Mouse (Mus musculus) neural tube, embryonic 14.5 days (tissue): Measurements from ENCODE around the gene Sgcd. TPM values are rescaled to one million over a fixed set of nuclear protein-coding genes. Genes with fewer than 3 reads are reported as not detected.
"Not testable (repeated sequence)": the region's sequence is repeated elsewhere in the genome, so short reads cannot be mapped to it uniquely, and the experiment has no call there.

ENCODE experiments used
- ATAC-seq: fragments of 200-750 bp; cut with Nextera tagmentation; 2 replicates; pipeline ENCODE4 v1.8.0; 2017; ENCODE audit warnings: low read depth, mild to moderate bottlenecking, moderate TSS enrichment, moderate library complexity
- H3K27ac ChIP-seq: fragments of 300-500 bp; sonication (generic); 2 replicates; pipeline ENCODE4 v1.5.1; 2014; ENCODE audit warnings: low read depth, mild to moderate bottlenecking, control low read depth, low read length, moderate library complexity, mixed read lengths
- H3K27me3 ChIP-seq: fragments of 300-500 bp; sonication (generic); 2 replicates; pipeline ENCODE4 v1.6.1; 2014; ENCODE audit warnings: low read length; ENCODE audit not compliant: control insufficient read depth, insufficient read depth
- H3K36me3 ChIP-seq: fragments of 300-500 bp; sonication (generic); 2 replicates; pipeline ENCODE4 v1.6.1; 2014; ENCODE audit warnings: low read length, mixed read lengths; ENCODE audit not compliant: control insufficient read depth, insufficient read depth
- H3K4me1 ChIP-seq: fragments of 300-500 bp; sonication (generic); 2 replicates; pipeline ENCODE4 v1.6.1; 2014; ENCODE audit warnings: low read length; ENCODE audit not compliant: control insufficient read depth, insufficient read depth
- H3K4me2 ChIP-seq: fragments of 300-500 bp; sonication (generic); 2 replicates; pipeline ENCODE4 v1.6.1; 2014; ENCODE audit warnings: mild to moderate bottlenecking, low read depth, low read length, control low read depth
- H3K4me3 ChIP-seq: fragments of 300-500 bp; sonication (generic); 2 replicates; pipeline ENCODE4 v1.5.1; 2014; ENCODE audit warnings: low read depth, low read length, control low read depth, mixed read lengths
- H3K9ac ChIP-seq: fragments of 300-500 bp; sonication (generic); replicated peaks from 2 replicates; pipeline ENCODE4 v1.6.1; 2014; ENCODE audit warnings: low read depth, mild to moderate bottlenecking, control low read depth, low read length, mixed read lengths
- H3K9me3 ChIP-seq: fragments of 300-500 bp; sonication (generic); 2 replicates; pipeline ENCODE4 v1.6.1; 2016; ENCODE audit warnings: low read length; ENCODE audit not compliant: control insufficient read depth
- WGBS: fragments of 180-500 bp; shearing (Covaris S2); extraction: QIAGEN DNeasy Blood & Tissue Kit; methylation state at CpG from one replicate; pipeline ENCODE4 v1.1.7; 2014; 5-methylcytosine and 5-hydroxymethylcytosine counted together
- polyA plus RNA-seq: library from polyadenylated mRNA; unstranded; fragments of >200 nt; fragmentation: Nextera tagmentation; extraction: Ambion mirVana; gene quantifications from 2 replicates; pipeline ENCODE4 v1.2.1, GENCODE M21; 2014

Sgcd gene
- polyA plus RNA-seq, 1 experiment from 2014 or later, result 9.0 TPM

DNA sequence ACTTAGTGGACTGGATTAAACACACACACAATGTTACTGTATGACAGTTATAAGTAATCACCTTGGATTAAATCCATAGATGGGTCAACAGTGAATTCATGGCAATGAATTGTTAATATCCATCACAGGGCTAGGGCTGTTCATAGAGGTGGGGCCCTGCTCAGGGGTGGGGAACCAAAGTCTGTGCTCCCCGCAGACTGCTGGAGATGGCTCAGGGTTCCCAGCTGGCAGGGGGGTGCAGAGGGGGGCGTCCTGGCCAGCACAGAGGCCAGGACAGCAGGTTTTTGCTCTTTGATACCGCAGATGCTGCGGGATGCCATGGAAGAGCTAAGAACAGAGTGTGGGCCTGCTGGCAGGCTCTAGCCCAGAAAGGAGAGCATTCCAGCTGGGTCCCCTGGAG lies 378.9 kb downstream of the Sgcd start:
- no peaks in the 10 kb centered on the region for H3K36me3 ChIP-seq
- H3K27ac ChIP-seq, result no peak overlapping the region
- H3K4me1 ChIP-seq, result no peaks in the 10 kb centered on the region
- no peaks in the 10 kb centered on the region for H3K9me3 ChIP-seq
- no peak for ATAC-seq
- no peak overlapping the region for H3K9ac ChIP-seq
- no peaks in the 10 kb centered on the region for H3K27me3 ChIP-seq
- H3K4me3 ChIP-seq, result no peak overlapping the region
- 86% methylated on average over 4 of the region's 4 CpGs for WGBS
- H3K4me2 ChIP-seq, result no peak overlapping the region

DNA sequence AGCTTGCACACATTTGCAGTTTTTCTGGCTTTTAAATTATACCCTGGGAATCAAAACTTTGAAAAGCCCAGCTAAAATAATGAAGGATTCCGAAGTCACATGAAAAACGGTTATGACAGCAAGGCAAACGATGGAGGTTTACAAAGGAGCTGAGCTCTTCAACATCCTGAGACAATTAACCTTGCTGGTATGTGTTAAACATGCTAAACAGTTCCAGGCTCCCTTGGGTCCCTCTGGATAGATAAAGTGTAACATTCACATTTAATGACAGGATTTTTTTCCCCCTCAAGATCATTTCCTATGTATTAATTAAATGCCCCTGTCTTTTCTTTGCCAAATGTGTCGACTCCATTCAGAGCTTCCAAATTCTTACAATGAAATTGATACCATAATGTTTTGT lies 414.1 kb downstream of the Sgcd start:
- H3K9me3 ChIP-seq, result no peaks in the 10 kb centered on the region
- H3K4me2 ChIP-seq, result no peak overlapping the region
- H3K4me3 ChIP-seq, result no peak overlapping the region
- H3K27ac ChIP-seq, result no peak overlapping the region
- no peaks in the 10 kb centered on the region for H3K36me3 ChIP-seq
- H3K27me3 ChIP-seq, result no peaks in the 10 kb centered on the region
- no peaks in the 10 kb centered on the region for H3K4me1 ChIP-seq
- ATAC-seq, result no peak
- no peak overlapping the region for H3K9ac ChIP-seq
- WGBS, result 47% methylated on average over 4 of the region's 4 CpGs

DNA sequence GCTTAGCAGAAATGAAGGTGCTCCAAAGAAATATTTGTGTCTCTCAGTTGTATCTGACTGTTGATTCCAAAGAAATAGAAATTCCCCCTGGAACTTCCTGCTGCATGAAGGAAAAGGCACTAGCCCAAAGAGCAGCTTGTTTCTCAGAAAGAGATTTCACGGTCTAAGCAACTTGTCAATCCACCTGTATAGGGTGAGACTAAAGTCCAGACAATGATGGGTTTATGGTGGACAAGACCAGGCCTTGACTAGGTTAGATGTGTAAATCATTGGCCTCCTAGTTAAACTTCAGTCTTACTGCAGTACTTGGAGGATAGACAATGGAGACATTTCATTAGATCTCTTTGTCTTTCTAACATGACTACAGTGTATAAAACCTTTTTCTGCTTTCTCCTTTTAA lies 420.3 kb downstream of the Sgcd start:
- H3K27me3 ChIP-seq, result no peaks in the 10 kb centered on the region
- WGBS, result 90% methylated on average over 1 of the region's 1 CpGs
- no peaks in the 10 kb centered on the region for H3K4me1 ChIP-seq
- H3K4me3 ChIP-seq, result no peak overlapping the region
- no peak overlapping the region for H3K4me2 ChIP-seq
- H3K9ac ChIP-seq, result no peak overlapping the region
- H3K9me3 ChIP-seq, result no peaks in the 10 kb centered on the region
- no peak overlapping the region for H3K27ac ChIP-seq
- no peak for ATAC-seq
- no peaks in the 10 kb centered on the region for H3K36me3 ChIP-seq

DNA sequence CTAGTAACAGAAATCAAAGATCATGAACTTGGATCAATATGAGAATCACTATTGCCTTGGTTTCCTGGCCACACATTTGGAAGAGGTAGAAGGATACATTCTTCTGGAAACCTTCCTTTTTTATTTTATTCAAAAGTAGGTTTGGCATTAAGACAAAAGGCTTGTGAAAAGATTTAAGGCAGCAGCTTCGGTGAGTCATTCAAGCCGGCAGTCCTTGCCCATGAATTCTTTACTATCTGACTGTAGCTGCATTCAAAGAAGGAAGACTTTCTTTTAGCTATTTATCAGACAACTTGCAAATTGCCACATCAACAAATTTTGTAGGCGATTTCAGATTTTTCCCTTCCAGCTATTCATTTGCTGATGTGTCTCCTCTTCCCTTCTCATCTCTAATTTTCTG lies 422.6 kb downstream of the Sgcd start:
- ATAC-seq, result no peak
- H3K36me3 ChIP-seq, result no peaks in the 10 kb centered on the region
- no peaks in the 10 kb centered on the region for H3K27me3 ChIP-seq
- H3K9me3 ChIP-seq, result no peaks in the 10 kb centered on the region
- H3K4me1 ChIP-seq, result no peaks in the 10 kb centered on the region
- H3K9ac ChIP-seq, result no peak overlapping the region
- 57% methylated on average over 3 of the region's 3 CpGs for WGBS
- no peak overlapping the region for H3K4me2 ChIP-seq
- no peak overlapping the region for H3K4me3 ChIP-seq
- H3K27ac ChIP-seq, result no peak overlapping the region

DNA sequence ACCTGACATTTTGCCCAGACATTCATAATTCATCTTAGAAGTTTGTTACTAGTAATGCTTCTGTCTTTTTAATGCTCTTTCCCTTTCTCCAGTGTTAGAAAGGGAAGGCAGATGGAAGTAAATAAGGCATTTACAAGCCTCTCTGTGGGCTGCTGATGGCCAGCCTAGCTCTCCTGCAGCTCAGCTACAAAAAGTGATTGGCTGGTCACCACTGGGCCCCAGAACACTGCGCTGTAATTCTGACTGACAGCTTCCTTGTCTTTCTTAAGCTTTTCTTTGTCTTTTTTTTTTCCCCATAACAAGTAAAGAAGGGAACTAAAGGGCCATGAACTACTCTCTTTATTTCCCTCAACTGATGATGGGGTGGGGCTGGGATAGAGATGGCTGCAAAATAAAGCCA lies 463.9 kb downstream of the Sgcd start:
- Histone ChIP-seq H3K9me3 (no peaks in the 10 kb centered on the region), H3K27ac (no peak overlapping the region), H3K27me3 (no peaks in the 10 kb centered on the region), H3K4me2 (no peak overlapping the region), H3K4me1 (no peaks in the 10 kb centered on the region), H3K9ac (no peak overlapping the region), H3K36me3 (no peaks in the 10 kb centered on the region), H3K4me3 (no peak overlapping the region)
- ATAC-seq, result no peak
- 14% methylated on average over 1 of the region's 1 CpGs for WGBS

DNA sequence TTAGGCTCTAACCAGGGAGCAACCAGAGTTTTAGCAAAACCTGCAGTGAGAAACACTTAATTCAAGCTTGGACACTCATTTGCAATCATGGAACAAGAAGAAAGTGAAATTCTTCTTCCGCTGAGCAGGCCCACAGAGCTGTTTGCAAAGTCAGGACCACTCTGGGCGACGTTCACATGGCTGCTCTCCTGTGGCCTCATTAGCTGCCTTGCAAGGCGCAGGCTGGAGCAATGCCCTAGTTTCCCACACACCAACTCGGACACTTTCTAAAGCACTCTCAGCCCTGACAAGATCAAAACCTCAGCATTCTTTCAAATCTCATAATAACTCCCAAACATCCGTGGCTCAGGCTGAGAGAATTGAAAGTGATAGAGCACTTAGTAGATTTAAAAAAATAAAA lies 480.7 kb downstream of the Sgcd start:
- H3K4me3 ChIP-seq, result no peak overlapping the region
- no peak overlapping the region for H3K27ac ChIP-seq
- no peak overlapping the region for H3K4me2 ChIP-seq
- no peaks in the 10 kb centered on the region for H3K36me3 ChIP-seq
- 87% methylated on average over 6 of the region's 6 CpGs for WGBS
- ATAC-seq, result no peak
- H3K9ac ChIP-seq, result no peak overlapping the region
- no peaks in the 10 kb centered on the region for H3K27me3 ChIP-seq
- H3K4me1 ChIP-seq, result no peaks in the 10 kb centered on the region
- H3K9me3 ChIP-seq, result no peaks in the 10 kb centered on the region

DNA sequence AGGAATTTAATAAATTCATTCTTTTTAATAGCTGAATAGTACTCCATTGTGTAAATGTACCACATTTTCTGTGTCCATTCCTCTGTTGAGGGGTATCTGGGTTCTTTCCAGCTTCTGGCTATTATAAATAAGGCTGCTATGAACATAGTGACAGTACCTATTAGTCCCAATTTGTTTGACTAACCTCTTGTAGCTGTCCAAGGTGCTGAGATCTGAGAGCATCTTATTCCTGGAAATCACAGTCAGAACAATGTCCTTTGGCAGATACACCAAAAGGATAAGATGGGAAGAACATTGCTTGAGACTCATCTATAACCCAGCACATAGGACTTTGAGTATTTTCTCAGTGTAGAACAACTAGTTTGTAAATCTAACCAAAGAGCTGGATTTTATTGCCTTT lies 485.5 kb downstream of the Sgcd start:
- not testable (repeated sequence) for H3K27ac ChIP-seq, H3K36me3 ChIP-seq, H3K9me3 ChIP-seq, H3K27me3 ChIP-seq, H3K4me2 ChIP-seq, ATAC-seq, H3K4me3 ChIP-seq, H3K9ac ChIP-seq, H3K4me1 ChIP-seq

DNA sequence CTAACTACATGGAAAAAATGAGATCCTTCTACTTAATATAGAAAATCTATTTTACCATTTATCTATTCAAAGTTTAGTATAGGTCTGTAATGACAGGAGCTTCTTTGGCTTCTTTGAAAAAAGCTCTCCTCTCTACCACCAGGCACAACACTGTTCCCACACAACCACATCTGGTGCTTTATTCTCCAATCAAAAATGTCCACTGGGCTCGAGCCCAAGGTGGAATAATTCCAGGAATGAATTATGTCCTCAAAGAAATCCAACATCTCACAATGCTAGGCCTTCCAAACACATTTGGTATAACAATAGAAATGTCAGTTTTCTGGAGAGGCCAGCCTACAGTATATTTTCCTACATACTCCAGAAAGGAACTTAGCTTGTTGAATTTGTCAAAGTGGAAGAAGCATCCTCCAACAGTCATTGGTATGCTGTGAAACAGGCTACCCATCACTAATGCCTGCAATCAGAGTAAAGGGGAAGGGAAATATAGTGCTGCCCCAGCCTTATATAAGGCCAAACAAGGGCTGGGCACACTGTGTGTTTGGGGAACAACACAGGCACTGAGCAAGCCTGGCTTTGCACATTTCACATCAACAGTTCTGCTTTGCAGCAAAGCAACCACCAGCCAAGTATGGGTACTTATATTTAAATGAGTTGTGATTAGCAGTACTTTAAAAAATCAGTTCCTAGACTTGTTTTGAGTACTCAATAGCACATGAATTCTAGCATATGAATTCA lies 515.1 kb downstream of the Sgcd start:
- no peak for ATAC-seq
- Histone ChIP-seq H3K4me1 (no peaks in the 10 kb centered on the region), H3K4me2 (no peak overlapping the region), H3K27me3 (no peaks in the 10 kb centered on the region), H3K4me3 (no peak overlapping the region), H3K27ac (no peak overlapping the region), H3K9me3 (no peaks in the 10 kb centered on the region), H3K9ac (no peak overlapping the region), H3K36me3 (no peaks in the 10 kb centered on the region)
- WGBS, result 60% methylated on average over 1 of the region's 1 CpGs

DNA sequence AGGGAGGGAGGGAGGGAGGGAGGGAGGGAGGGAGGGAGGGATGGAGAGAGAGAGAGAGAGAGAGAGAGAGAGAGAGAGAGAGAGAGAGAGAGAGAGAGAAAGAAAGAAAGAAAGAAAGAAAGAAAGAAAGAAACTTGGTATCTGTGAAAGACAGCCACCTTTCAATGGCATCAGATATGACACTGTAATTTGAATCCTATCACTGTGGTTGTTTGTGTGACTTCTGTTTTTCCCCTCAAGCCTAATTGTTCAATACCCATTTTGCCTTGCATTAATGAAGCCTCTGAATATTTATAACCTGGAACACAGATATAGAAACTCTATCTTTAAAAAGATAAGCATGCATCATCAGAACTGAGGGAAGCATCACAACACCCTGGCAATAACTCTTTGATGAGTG lies 528.1 kb downstream of the Sgcd start:
- H3K27me3 ChIP-seq, H3K4me1 ChIP-seq, H3K4me2 ChIP-seq, ATAC-seq, H3K9me3 ChIP-seq, H3K4me3 ChIP-seq, H3K9ac ChIP-seq, H3K36me3 ChIP-seq, H3K27ac ChIP-seq: not testable (repeated sequence)
